Mouse (Mus musculus): ENCODE data around the gene Clec2g.

Gene Clec2g

DNA sequence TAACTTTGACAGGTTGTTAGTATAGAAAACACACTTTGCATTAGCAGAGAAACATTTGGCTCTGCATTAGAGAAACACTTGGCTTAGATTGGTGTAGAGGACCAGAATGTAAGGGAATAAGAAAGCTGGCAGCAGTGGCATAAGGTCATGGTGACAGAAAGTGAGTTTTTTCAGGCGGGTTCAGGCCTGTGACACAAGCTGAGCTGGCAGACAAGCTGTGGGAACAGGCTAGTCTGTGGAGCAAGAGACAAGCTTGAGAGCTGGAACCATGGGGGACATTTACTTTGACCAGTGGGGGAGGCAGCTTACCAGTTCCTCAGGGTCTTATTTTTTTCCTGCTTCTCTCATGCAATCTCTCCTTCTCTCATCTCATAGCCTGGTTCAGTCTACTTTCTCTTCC is 78.8 kb downstream of the Clec2g start:
- no peak for DNase-seq (ENCODE audit: low read depth, low spot score)

DNA sequence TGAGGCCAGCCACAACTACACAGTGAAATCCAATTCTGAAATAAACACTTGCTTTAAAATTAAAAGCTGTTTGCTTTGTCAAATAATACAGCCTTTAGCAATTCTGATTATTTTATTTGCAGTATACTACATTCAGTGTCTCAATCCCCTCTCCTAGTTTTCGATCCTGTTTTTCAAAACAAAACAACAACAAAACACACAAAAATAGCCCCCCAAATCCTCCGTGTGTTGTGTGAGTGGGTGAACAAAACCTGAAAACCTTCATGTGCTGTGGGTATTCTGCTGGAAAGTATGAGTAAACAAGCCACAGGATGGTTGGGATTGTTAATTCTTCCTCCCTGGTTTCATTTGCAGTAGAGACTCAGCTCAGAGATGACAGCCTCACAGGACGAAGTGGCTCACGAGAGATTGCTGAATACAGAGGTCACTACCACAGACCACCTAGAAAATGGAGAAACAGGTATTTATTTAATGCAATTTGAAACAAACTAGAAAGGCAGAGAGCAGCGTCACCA is 79.6 kb downstream of the Clec2g start:
- no peak for DNase-seq (ENCODE audit: low read depth, low spot score)

DNA sequence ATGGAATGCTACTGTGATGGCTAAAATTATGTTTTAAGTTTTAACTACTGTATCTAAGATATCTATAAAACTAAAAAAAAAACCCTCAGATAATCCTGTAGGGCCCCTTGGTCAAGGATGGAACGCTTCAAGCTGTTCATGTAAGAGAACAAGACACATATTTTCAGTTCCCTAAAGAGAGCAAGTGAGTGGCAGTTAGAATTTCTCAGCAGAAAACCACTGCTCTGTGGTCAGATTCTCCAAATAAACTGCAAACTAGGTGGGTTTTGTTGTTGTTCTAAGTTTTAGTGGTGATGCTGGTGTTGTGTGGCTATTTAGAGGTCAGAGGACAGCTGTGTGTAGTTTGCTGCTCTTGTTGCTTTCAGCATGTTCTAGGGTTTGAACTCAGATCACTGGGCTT is 80.2 kb downstream of the Clec2g start:
- no peak for DNase-seq (ENCODE audit: low read depth, low spot score)

DNA sequence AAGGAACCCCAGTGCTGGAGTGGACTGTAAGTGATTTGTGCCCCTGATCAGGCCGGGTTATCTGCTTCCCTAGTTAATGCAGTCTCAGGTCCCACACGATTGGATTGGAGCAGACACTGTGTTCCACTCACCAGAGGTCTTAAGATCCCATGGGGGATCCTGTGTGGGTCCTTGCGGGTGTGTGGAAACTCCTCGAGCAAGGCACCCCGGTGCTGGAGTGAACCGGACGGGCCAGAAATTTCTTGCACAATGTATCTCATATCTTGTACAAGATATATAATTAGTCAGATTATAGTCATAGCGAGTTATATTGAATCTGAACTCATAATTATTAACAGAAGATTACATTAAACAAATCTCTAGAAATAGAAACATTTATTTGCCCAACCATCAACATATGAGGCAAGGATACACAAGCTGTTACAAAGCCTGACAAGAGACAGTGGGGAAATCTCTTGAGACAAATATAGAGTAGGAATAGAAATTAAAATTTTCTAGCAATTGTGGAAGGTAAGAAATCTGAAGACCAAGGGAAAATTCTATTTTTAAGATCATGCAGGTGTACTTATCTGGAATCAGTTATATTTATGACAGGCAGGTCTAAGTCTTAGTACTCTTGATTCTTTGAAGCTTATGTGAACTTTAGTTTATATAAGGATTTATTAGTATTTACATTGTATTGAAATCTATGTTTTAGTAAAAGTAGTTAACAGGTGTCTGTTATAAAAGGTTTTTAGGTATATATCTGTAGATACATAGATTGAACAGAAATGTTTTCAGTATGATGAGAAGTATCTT is 93.5 kb downstream of the Clec2g start:
- no peak for DNase-seq (ENCODE audit: low read depth, low spot score)

DNA sequence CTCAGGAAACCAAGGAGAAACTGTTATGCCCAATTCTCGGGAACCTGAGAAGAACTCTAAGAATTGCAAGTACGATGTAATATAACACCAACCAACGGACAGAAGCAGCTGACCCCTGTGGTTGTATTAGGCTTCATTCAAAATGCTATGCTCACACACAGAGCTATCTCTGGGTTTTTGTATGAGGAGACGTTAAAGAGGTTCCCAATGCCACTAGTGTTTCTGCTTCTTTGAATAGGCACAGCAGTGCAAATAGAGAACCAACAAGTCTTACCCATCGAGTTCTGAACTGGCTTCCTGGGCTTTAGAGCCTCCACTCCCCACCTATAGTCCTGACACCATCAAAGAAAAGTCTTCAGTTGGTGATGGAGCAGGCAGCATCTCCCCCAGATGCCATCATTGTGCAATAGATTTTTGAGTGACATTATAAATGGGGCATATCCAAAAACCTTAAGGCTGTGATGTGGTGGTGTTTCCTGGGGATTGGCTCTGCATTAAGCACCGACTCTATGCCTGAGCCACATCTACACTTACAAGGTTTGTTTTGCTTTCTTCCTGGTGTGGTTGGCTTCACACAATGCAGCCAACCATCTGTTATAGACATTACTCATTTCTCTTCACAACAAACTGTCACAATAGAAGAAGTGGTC is 96.1 kb downstream of the Clec2g start:
- DNase-seq (ENCODE audit: low read depth, low spot score): no peak

DNA sequence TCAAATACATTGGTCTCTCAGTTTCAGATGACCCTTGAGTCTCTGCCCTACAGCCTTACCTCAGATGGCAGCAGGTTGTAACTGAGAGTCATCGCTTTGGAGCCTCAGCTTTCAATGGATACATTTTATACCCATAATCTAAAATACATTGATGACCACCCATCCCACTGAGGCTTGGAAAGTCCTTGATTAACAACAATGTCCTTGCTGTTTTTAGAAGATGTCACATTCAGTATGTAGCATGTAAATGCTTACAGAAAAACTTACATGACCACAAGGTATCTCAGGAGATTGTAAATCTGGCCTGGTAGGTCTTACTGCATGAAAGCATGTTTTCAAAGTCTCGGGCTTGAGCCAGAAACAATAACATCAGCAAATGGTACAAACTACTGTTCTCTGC is 96.8 kb downstream of the Clec2g start:
- DNase-seq (ENCODE audit: low read depth, low spot score): no peak

DNA sequence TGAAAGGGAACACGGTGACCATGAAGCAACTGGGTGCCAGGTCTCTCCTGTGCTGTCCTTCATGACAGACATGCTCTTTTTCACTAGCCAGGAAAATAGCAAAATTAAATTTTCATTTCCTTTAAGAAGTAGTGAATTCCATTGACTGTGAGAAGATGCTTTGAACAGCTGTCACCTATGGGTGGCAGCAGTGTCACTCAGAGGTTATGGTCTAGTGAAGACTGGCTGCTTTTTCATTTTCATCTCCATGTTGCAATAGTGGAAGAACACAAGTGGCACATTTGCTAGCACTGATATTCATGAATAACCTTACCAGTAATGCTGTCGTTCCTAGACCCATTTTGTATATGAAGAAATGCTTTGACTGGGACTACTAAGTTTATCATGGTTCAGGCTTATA is 99.2 kb downstream of the Clec2g start:
- peak; percentile 82 for DNase-seq (ENCODE audit: low read depth, low spot score)
